Mouse (Mus musculus) liver, embryonic 18 days (tissue): ENCODE measurements around the gene Rab3gap2. TPM values are rescaled to one million over a fixed set of nuclear protein-coding genes. Genes with fewer than 3 reads are reported as not detected.

Source experiments
- polyA plus RNA-seq: library from polyadenylated mRNA; depleted of rRNA; stranded (reverse); fragments of >200 nt; gene quantifications from 2 replicates; pipeline ENCODE4 v1.2.3, GENCODE M21; 2012; rRNA removed

Rab3gap2 gene
- 12.4 and 14.3 TPM in 2 replicates for polyA plus RNA-seq

DNA sequence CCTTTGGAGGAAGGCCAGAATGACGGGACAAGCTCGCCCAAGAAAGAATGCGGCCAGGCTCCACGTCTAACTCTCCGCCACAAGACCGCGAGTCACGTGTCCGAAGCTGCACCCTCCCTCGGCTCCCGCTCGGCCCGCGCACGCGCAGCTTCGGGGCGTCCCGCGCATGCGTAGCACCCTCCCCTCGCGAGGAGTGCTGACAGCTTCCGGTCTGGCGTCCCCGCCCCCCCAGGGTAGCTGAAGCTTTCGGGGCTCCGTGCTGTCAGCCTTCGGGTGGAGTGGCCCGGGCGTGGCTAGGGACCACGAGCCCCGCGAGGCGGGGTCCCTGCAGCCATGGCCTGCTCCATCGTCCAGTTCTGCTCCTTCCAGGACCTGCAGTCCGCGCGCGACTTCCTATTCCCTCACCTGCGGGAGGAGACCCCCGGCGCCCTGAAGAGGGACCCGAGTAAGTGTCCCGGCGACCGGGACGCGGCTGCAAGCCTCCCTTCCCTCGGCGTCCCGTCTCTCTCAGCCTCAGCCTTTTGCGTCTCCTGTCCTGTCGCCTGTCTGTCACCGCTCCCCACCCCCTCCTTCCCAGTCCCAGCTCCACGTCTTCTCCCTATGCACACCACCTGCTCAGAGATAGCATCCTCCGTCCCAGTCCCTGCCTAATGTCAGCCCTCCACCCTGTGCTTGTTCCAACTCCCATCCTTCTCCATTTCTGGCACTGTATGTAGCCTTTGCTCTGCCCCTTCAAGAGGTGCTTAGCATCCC lies at the start of gene Rab3gap2:
Rab3gap2 (plus strand) TSS at position 209 of the 753 bp plus-strand sequence.

GRCm38 (mm10) chr1:185328721-185329610 lies 125.0 kb downstream of the Rab3gap2 start, which contains the start of gene Iars2:
Gene Iars2, minus strand, starts transcription at chr1:185329396.

DNA sequence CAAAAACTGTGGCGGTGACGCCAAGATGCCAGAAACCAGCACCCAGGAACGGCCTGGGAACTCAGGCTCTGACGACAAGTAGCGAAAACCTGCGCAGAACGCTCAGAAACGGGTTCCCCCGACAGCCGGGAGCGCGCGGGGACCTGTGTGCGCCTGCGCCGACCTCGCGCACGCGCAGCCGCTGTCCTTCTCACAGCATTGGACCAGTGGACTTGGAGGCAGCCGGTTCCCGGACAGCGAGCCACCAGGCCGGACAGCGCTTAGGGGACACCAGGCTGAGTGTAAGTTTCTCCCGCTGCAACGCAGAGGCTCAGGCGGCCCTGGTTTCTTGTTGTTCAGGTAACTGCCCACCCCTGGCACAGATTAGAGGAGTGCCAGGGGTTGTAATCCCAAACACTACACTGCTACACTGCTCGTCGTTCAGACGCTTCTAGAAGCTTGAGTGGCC lies 128.1 kb downstream of the Rab3gap2 start, which contains the start of gene Bpnt1:
Bpnt1 (plus strand) TSS at position 167 of the 448 bp plus-strand sequence.

Other genes starting within 250 kb of the Rab3gap2 start
- 0.81 and 0.90 TPM in 2 replicates for gene Mark1, start 204.5 kb upstream of the Rab3gap2 start, polyA plus RNA-seq
- 14.5 and 15.0 TPM in 2 replicates for gene Iars2, start 125.3 kb downstream of the Rab3gap2 start, polyA plus RNA-seq
- gene Bpnt1, start 128.0 kb downstream of the Rab3gap2 start, polyA plus RNA-seq: 21.1 and 22.3 TPM in 2 replicates
- 18.7 and 20.1 TPM in 2 replicates for gene Eprs, start 158.9 kb downstream of the Rab3gap2 start, polyA plus RNA-seq